Mouse (Mus musculus): ENCODE results near the gene Tti1.

GRCm38 (mm10) chr2:157943514-157944155 lies 84.6 kb downstream of the Tti1 start:
- TF ChIP-seq CTCF (conservative IDR thresholded peaks at IDR 0.05; ENCODE audit: low read length), result peak; percentile 45
- no peak for TF ChIP-seq POU5F1 (IDR thresholded peaks at IDR 0.05; ENCODE audit: borderline replicate concordance, low read length)
- TF ChIP-seq NANOG (IDR thresholded peaks at IDR 0.05; ENCODE audit: borderline replicate concordance, low read length), result no peak
